Mouse (Mus musculus) heart, embryonic 11.5 days (tissue): ENCODE results near the gene Ttc4. TPM values are rescaled to one million over a fixed set of nuclear protein-coding genes. Genes with fewer than 3 reads are reported as not detected.

Experiments used
- ATAC-seq: fragments of 200-750 bp; cut with Nextera tagmentation; replicated peaks from 2 replicates; pipeline ENCODE4 v1.8.0; 2017; ENCODE audit warnings: moderate library complexity; ENCODE audit not compliant: insufficient number of reproducible peaks, low FRiP score, low TSS enrichment
- H3K27ac ChIP-seq: fragments of 300-500 bp; sonication (generic); 2 replicates; pipeline ENCODE4 v1.5.1; 2014; ENCODE audit warnings: mild to moderate bottlenecking, low read depth, low read length
- H3K27me3 ChIP-seq: fragments of 300-500 bp; sonication (generic); 2 replicates; pipeline ENCODE4 v1.6.1; 2014; ENCODE audit warnings: mild to moderate bottlenecking, low read length, mixed read lengths; ENCODE audit not compliant: control insufficient read depth, insufficient read depth
- H3K36me3 ChIP-seq: fragments of 300-500 bp; sonication (generic); 2 replicates; pipeline ENCODE4 v1.6.1; 2014; ENCODE audit warnings: mild to moderate bottlenecking, low read length, moderate library complexity, mixed read lengths; ENCODE audit not compliant: control insufficient read depth, insufficient read depth
- H3K4me1 ChIP-seq: fragments of 300-500 bp; sonication (generic); 2 replicates; pipeline ENCODE4 v1.6.1; 2014; ENCODE audit warnings: low read length; ENCODE audit not compliant: control insufficient read depth, insufficient read depth
- H3K4me2 ChIP-seq: fragments of 300-500 bp; sonication (generic); 2 replicates; pipeline ENCODE4 v1.6.1; 2014; ENCODE audit warnings: mild to moderate bottlenecking, moderate library complexity
- H3K4me3 ChIP-seq: fragments of 300-500 bp; sonication (generic); 2 replicates; pipeline ENCODE4 v1.5.1; 2014; ENCODE audit warnings: low read depth, low read length
- H3K9ac ChIP-seq: fragments of 300-500 bp; sonication (generic); 2 replicates; pipeline ENCODE4 v1.6.1; 2014; ENCODE audit warnings: mild to moderate bottlenecking, low read depth, low read length, moderate library complexity
- H3K9me3 ChIP-seq: fragments of 300-500 bp; sonication (generic); replicated peaks from 2 replicates; pipeline ENCODE4 v1.6.1; 2016; ENCODE audit warnings: low read length; ENCODE audit not compliant: control insufficient read depth
- WGBS: fragments of 180-500 bp; shearing (Covaris S2); extraction: QIAGEN DNeasy Blood & Tissue Kit; methylation state at CpG from one replicate; pipeline ENCODE4 v1.1.7; 2014; ENCODE audit not compliant: insufficient replicate concordance; 5-methylcytosine and 5-hydroxymethylcytosine counted together
- polyA plus RNA-seq: library from polyadenylated mRNA; unstranded; fragments of >200 nt; fragmentation: Nextera tagmentation; extraction: Ambion mirVana; gene quantifications from 2 replicates; pipeline ENCODE4 v1.2.1, GENCODE M21; 2014

Ttc4 gene
- polyA plus RNA-seq, 1 experiment from 2014 or later = 54.2 TPM

- Histone ChIP-seq H3K4me2 (no peak overlapping the region), H3K27ac (no peak overlapping the region), H3K4me3 (no peak overlapping the region), H3K9me3 (no peaks in the 10 kb centered on the region), H3K4me1 (0 out of 2 replicates have a peak, but pooled peaks cover 6% of the 10 kb centered on the region), H3K9ac (no peak overlapping the region), H3K36me3 (no peaks in the 10 kb centered on the region), H3K27me3 (peaks cover 4% of the 10 kb centered on the region)
- no peak for ATAC-seq
- WGBS = 68% methylated on average over 5 of the region's 5 CpGs
These were observed 32.9 kb downstream of the Ttc4 start for GRCm38 (mm10) chr4:106645797-106646196.

GRCm38 (mm10) chr4:106644218-106644610 is 34.5 kb downstream of the Ttc4 start:
- ATAC-seq = no peak
- no peaks in the 10 kb centered on the region for H3K9me3 ChIP-seq
- peaks cover 2% of the 10 kb centered on the region for H3K27me3 ChIP-seq
- no peaks in the 10 kb centered on the region for H3K36me3 ChIP-seq
- no peak overlapping the region for H3K9ac ChIP-seq
- no peak overlapping the region for H3K4me2 ChIP-seq
- H3K4me3 ChIP-seq = no peak overlapping the region
- no peak overlapping the region for H3K27ac ChIP-seq
- H3K4me1 ChIP-seq = 0 out of 2 replicates have a peak, but pooled peaks cover 6% of the 10 kb centered on the region
- WGBS = 63% methylated on average over 6 of the region's 6 CpGs

- Histone ChIP-seq H3K9ac (peak overlapping the region; percentile 49), H3K27ac (no peak overlapping the region), H3K27me3 (peaks cover 6% of the 10 kb centered on the region), H3K4me3 (no peak overlapping the region), H3K36me3 (no peaks in the 10 kb centered on the region), H3K4me2 (no peak overlapping the region), H3K9me3 (no peaks in the 10 kb centered on the region), H3K4me1 (0 out of 2 replicates have a peak, but pooled peaks cover 6% of the 10 kb centered on the region)
- 12% methylated on average over 8 of the region's 8 CpGs for WGBS
- no peak for ATAC-seq
These were observed 35.1 kb downstream of the Ttc4 start for GRCm38 (mm10) chr4:106643483-106644217.

- Histone ChIP-seq H3K4me3 (no peak overlapping the region), H3K9me3 (no peaks in the 10 kb centered on the region), H3K4me2 (no peak overlapping the region), H3K27ac (peak overlapping the region; percentile 35; the same call in 1 of the 2 replicates), H3K9ac (no peak overlapping the region), H3K27me3 (peaks cover 20% of the 10 kb centered on the region), H3K36me3 (no peaks in the 10 kb centered on the region), H3K4me1 (peaks cover 3% of the 10 kb centered on the region; the same call in 1 of the 2 replicates)
- ATAC-seq = no peak
- 28% methylated on average over 8 of the region's 9 CpGs for WGBS
These were observed 44.7 kb downstream of the Ttc4 start for GRCm38 (mm10) chr4:106634086-106634479.

GRCm38 (mm10) chr4:106633281-106634085 is 45.3 kb downstream of the Ttc4 start:
- no peak overlapping the region for H3K4me2 ChIP-seq
- WGBS = 32% methylated on average over 8 of the region's 8 CpGs

GRCm38 (mm10) chr4:106632313-106632712 is 46.4 kb downstream of the Ttc4 start:
- no peak for ATAC-seq
- no peak overlapping the region for H3K27ac ChIP-seq
- no peak overlapping the region for H3K9ac ChIP-seq
- H3K4me2 ChIP-seq = no peak overlapping the region
- H3K27me3 ChIP-seq = peaks cover 20% of the 10 kb centered on the region
- no peaks in the 10 kb centered on the region for H3K36me3 ChIP-seq
- no peaks in the 10 kb centered on the region for H3K9me3 ChIP-seq
- no peak overlapping the region for H3K4me3 ChIP-seq
- WGBS = 40% methylated on average over 1 of the region's 3 CpGs
- peaks cover 3% of the 10 kb centered on the region; the same call in 1 of the 2 replicates for H3K4me1 ChIP-seq

More at GRCm38 (mm10) chr4:106633281-106634085, 45.3 kb downstream of the Ttc4 start:
- Histone ChIP-seq H3K27ac (peak overlapping the region; percentile 35; the same call in 1 of the 2 replicates), H3K36me3 (no peaks in the 10 kb centered on the region), H3K27me3 (peaks cover 17% of the 10 kb centered on the region), H3K4me1 (peaks cover 3% of the 10 kb centered on the region; the same call in 1 of the 2 replicates), H3K9ac (no peak overlapping the region), H3K4me3 (no peak overlapping the region), H3K9me3 (no peaks in the 10 kb centered on the region)
- ATAC-seq = no peak

GRCm38 (mm10) chr4:106630333-106631220 is 48.2 kb downstream of the Ttc4 start:
- Histone ChIP-seq H3K4me2 (no peak overlapping the region), H3K36me3 (no peaks in the 10 kb centered on the region), H3K4me1 (peaks cover 3% of the 10 kb centered on the region; the same call in 1 of the 2 replicates), H3K4me3 (no peak overlapping the region), H3K9ac (no peak overlapping the region), H3K27ac (no peak overlapping the region), H3K27me3 (peaks cover 23% of the 10 kb centered on the region), H3K9me3 (no peaks in the 10 kb centered on the region)
- ATAC-seq = no peak
- WGBS = 29% methylated on average over 14 of the region's 14 CpGs

GRCm38 (mm10) chr4:106629374-106629773 is 49.4 kb downstream of the Ttc4 start:
- Histone ChIP-seq H3K4me1 (peaks cover 3% of the 10 kb centered on the region; the same call in 1 of the 2 replicates), H3K36me3 (no peaks in the 10 kb centered on the region), H3K9me3 (no peaks in the 10 kb centered on the region), H3K27ac (no peak overlapping the region), H3K9ac (no peak overlapping the region), H3K4me2 (no peak overlapping the region), H3K27me3 (peaks cover 30% of the 10 kb centered on the region), H3K4me3 (no peak overlapping the region)
- WGBS = 58% methylated on average over 5 of the region's 5 CpGs
- no peak for ATAC-seq
